Comparison of ENCODE assay signal across 8 mouse cellular contexts in the genomic region with DNA sequence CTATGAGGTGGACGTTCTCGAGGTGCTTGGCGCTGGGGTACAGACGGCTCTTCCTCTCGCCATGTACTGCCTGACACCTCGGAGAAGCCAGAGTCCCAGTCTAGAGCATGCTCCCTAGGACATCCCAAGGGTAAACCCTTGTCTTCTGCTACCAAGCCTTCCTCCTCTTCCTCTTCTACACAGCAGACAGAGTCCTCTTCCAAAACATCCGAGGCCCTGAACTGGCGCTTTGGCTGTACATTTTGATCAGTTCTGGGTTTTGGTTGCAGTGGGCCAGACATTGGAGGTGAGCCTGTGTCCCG. TPM values are rescaled to one million over a fixed set of nuclear protein-coding genes. Genes with fewer than 3 reads are reported as not detected.
DNase-seq lines count a peak whose midpoint lies in the region; ATAC-seq and TF ChIP-seq lines count a peak whose summit lies in the region.

No protein-coding gene starts in this region.

- 32% methylated on average over 9 of the region's 9 CpGs for WGBS in lung, postnatal 0 days
- 75% methylated on average over 9 of the region's 9 CpGs for WGBS in forebrain, embryonic 14.5 days
- WGBS in limb, embryonic 15.5 days, result 17% methylated on average over 9 of the region's 9 CpGs
- WGBS in stomach, embryonic 16.5 days, result 37% methylated on average over 9 of the region's 9 CpGs

- no peak for ATAC-seq in lung, postnatal 0 days
- no peak for ATAC-seq in forebrain, embryonic 14.5 days
- ATAC-seq in limb, embryonic 15.5 days (ENCODE audit: insufficient number of reproducible peaks, low FRiP score, low TSS enrichment, low read depth), result no peak
- no peak for ATAC-seq in stomach, embryonic 16.5 days (ENCODE audit: insufficient read depth, low FRiP score)

- no peaks in the 10 kb centered on the region for H3K9me3 ChIP-seq in lung, postnatal 0 days (ENCODE audit: low read length)
- no peaks in the 10 kb centered on the region for H3K9me3 ChIP-seq in forebrain, embryonic 14.5 days (replicated peaks; ENCODE audit: control insufficient read depth, low read length)
- no peaks in the 10 kb centered on the region for H3K9me3 ChIP-seq in limb, embryonic 15.5 days
- H3K9me3 ChIP-seq in stomach, embryonic 16.5 days (replicated peaks; ENCODE audit: control insufficient read depth, low read length), result no peaks in the 10 kb centered on the region

- H3K4me1 ChIP-seq in lung, postnatal 0 days (ENCODE audit: insufficient read depth, low read depth, low read length), result peaks cover 11% of the 10 kb centered on the region; the same call in 1 of the 2 replicates
- peaks cover 6% of the 10 kb centered on the region for H3K4me1 ChIP-seq in forebrain, embryonic 14.5 days (ENCODE audit: control insufficient read depth, insufficient read depth, low read length)
- peaks cover 68% of the 10 kb centered on the region for H3K4me1 ChIP-seq in limb, embryonic 15.5 days
- peaks cover 45% of the 10 kb centered on the region for H3K4me1 ChIP-seq in stomach, embryonic 16.5 days (ENCODE audit: control insufficient read depth, insufficient read depth, low read length)

- TF ChIP-seq EP300 in lung, postnatal 0 days (IDR thresholded peaks at IDR 0.05), result no peak

- H3K9ac ChIP-seq in lung, postnatal 0 days (replicated peaks; ENCODE audit: low read depth), result peak overlapping the region; percentile 44
- H3K9ac ChIP-seq in forebrain, embryonic 14.5 days (ENCODE audit: low read length), result peak overlapping the region; percentile 56
- peak overlapping the region; percentile 66 for H3K9ac ChIP-seq in limb, embryonic 15.5 days
- peak overlapping the region; percentile 81 for H3K9ac ChIP-seq in stomach, embryonic 16.5 days (ENCODE audit: low read length)

- DNase-seq in lung, postnatal 0 days (ENCODE audit: low spot score), result no peak
- DNase-seq in lung, adult 18-20 months, result no peak
- no peak for DNase-seq in forebrain, embryonic 14.5 days (ENCODE audit: low spot score)
- no peak for DNase-seq in gastrocnemius, postnatal 4 days (ENCODE audit: low spot score in 2 of 2)
- DNase-seq in urinary bladder, postnatal 36 days (ENCODE audit: low spot score in 2 of 2), result no peak
- no peak for DNase-seq in cerebellum, adult 8-10 months

- H3K4me3 ChIP-seq in lung, postnatal 0 days (ENCODE audit: low read depth, low read length), result peak overlapping the region; percentile 59
- H3K4me3 ChIP-seq in forebrain, embryonic 14.5 days (ENCODE audit: low read depth, low read length), result peak overlapping the region; percentile 49
- H3K4me3 ChIP-seq in limb, embryonic 15.5 days, result peak overlapping the region; percentile 70
- H3K4me3 ChIP-seq in stomach, embryonic 16.5 days (replicated peaks; ENCODE audit: low read length), result peak overlapping the region; percentile 65

- 0 out of 2 replicates have a peak, but pooled peaks cover 6% of the 10 kb centered on the region for H3K36me3 ChIP-seq in lung, postnatal 0 days (ENCODE audit: insufficient read depth, low read length)
- H3K36me3 ChIP-seq in forebrain, embryonic 14.5 days (ENCODE audit: control insufficient read depth, insufficient read depth, low read length), result no peaks in the 10 kb centered on the region
- H3K36me3 ChIP-seq in limb, embryonic 15.5 days, result 0 out of 2 replicates have a peak, but pooled peaks cover 2% of the 10 kb centered on the region
- no peaks in the 10 kb centered on the region for H3K36me3 ChIP-seq in stomach, embryonic 16.5 days (ENCODE audit: control insufficient read depth, insufficient read depth, low read length)

- no peak for TF ChIP-seq CTCF in lung, postnatal 0 days (IDR thresholded peaks at IDR 0.05)

- H3K27ac ChIP-seq in lung, postnatal 0 days (ENCODE audit: low read length), result peak overlapping the region; percentile 92
- H3K27ac ChIP-seq in forebrain, embryonic 14.5 days (ENCODE audit: low read depth, low read length), result no peak overlapping the region
- H3K27ac ChIP-seq in limb, embryonic 15.5 days, result peak overlapping the region; percentile 99
- peak overlapping the region; percentile 100 for H3K27ac ChIP-seq in stomach, embryonic 16.5 days (ENCODE audit: low read length)

- peak overlapping the region; percentile 70 for H3K4me2 ChIP-seq in lung, postnatal 0 days (replicated peaks; ENCODE audit: low read depth, low read length)
- peak overlapping the region; percentile 84 for H3K4me2 ChIP-seq in forebrain, embryonic 14.5 days (ENCODE audit: low read length)
- H3K4me2 ChIP-seq in limb, embryonic 15.5 days, result peak overlapping the region; percentile 81
- H3K4me2 ChIP-seq in stomach, embryonic 16.5 days (ENCODE audit: low read depth, low read length), result peak overlapping the region; percentile 81

- no peaks in the 10 kb centered on the region for H3K27me3 ChIP-seq in lung, postnatal 0 days (replicated peaks; ENCODE audit: insufficient read depth, low read length)
- H3K27me3 ChIP-seq in forebrain, embryonic 14.5 days (replicated peaks; ENCODE audit: control insufficient read depth, insufficient read depth, low read length), result no peaks in the 10 kb centered on the region
- H3K27me3 ChIP-seq in limb, embryonic 15.5 days, result no peaks in the 10 kb centered on the region
- H3K27me3 ChIP-seq in stomach, embryonic 16.5 days (ENCODE audit: control insufficient read depth, insufficient read depth, low read length), result no peaks in the 10 kb centered on the region

RNA-seq across cellular contexts. Expression of a gene that starts 1.0 kb away (rescaled TPM):
- 65.0 and 68.5 TPM in 2 replicates for polyA plus RNA-seq in lung, postnatal 0 days (2015; fragmentation: Nextera tagmentation; extraction: Ambion mirVana)
- 14.2 and 16.2 TPM in 2 replicates for polyA plus RNA-seq in forebrain, embryonic 14.5 days (2014; fragmentation: Nextera tagmentation; extraction: Ambion mirVana)
- 97.7 and 99.9 TPM in 2 replicates for polyA plus RNA-seq in limb, embryonic 15.5 days (2015; fragmentation: Nextera tagmentation; extraction: Ambion mirVana)
- polyA plus RNA-seq in stomach, embryonic 16.5 days (2015; fragmentation: Nextera tagmentation; extraction: Ambion mirVana), result 42.6 and 42.7 TPM in 2 replicates
- total RNA-seq in gastrocnemius, postnatal 4 days (2021), result 10 to 100 TPM; 18.8 to 22.1 TPM

RNA-seq across cellular contexts. Expression of a gene that starts 1.8 kb away (rescaled TPM):
- 1.8 and 3.6 TPM in 2 replicates for polyA plus RNA-seq in lung, postnatal 0 days (2015; fragmentation: Nextera tagmentation; extraction: Ambion mirVana)
- 0.56 and 0.83 TPM in 2 replicates for polyA plus RNA-seq in forebrain, embryonic 14.5 days (2014; fragmentation: Nextera tagmentation; extraction: Ambion mirVana)
- 6.9 and 7.4 TPM in 2 replicates for polyA plus RNA-seq in limb, embryonic 15.5 days (2015; fragmentation: Nextera tagmentation; extraction: Ambion mirVana)
- 5.9 and 7.5 TPM in 2 replicates for polyA plus RNA-seq in stomach, embryonic 16.5 days (2015; fragmentation: Nextera tagmentation; extraction: Ambion mirVana)
- total RNA-seq in gastrocnemius, postnatal 4 days (2021), result under 1 TPM; 0.76 to 0.91 TPM

RNA-seq across cellular contexts. Expression of a gene that starts 7.6 kb away (rescaled TPM):
- 7.8 and 8.9 TPM in 2 replicates for polyA plus RNA-seq in lung, postnatal 0 days (2015; fragmentation: Nextera tagmentation; extraction: Ambion mirVana)
- 1.2 and 1.5 TPM in 2 replicates for polyA plus RNA-seq in forebrain, embryonic 14.5 days (2014; fragmentation: Nextera tagmentation; extraction: Ambion mirVana)
- polyA plus RNA-seq in limb, embryonic 15.5 days (2015; fragmentation: Nextera tagmentation; extraction: Ambion mirVana), result 10.7 and 11.9 TPM in 2 replicates
- polyA plus RNA-seq in stomach, embryonic 16.5 days (2015; fragmentation: Nextera tagmentation; extraction: Ambion mirVana), result 12.2 and 12.7 TPM in 2 replicates
- total RNA-seq in gastrocnemius, postnatal 4 days (2021), result 1 to 10 TPM; 1.4 to 1.7 TPM

RNA-seq across cellular contexts. Expression of a gene that starts 9.4 kb away (rescaled TPM):
- 33.2 and 33.3 TPM in 2 replicates for polyA plus RNA-seq in lung, postnatal 0 days (2015; fragmentation: Nextera tagmentation; extraction: Ambion mirVana)
- polyA plus RNA-seq in forebrain, embryonic 14.5 days (2014; fragmentation: Nextera tagmentation; extraction: Ambion mirVana), result 3.1 and 4.7 TPM in 2 replicates
- 22.7 and 24.9 TPM in 2 replicates for polyA plus RNA-seq in limb, embryonic 15.5 days (2015; fragmentation: Nextera tagmentation; extraction: Ambion mirVana)
- 34.8 and 40.0 TPM in 2 replicates for polyA plus RNA-seq in stomach, embryonic 16.5 days (2015; fragmentation: Nextera tagmentation; extraction: Ambion mirVana)
- total RNA-seq in gastrocnemius, postnatal 4 days (2021), result 10 to 100 TPM in 1 of 2 experiments, 1 to 10 TPM in 1; 7.8 to 12.7 TPM

RNA-seq across cellular contexts. Expression of a gene that starts 11.4 kb away (rescaled TPM):
- 0.17 and 0.44 TPM in 2 replicates for polyA plus RNA-seq in lung, postnatal 0 days (2015; fragmentation: Nextera tagmentation; extraction: Ambion mirVana)
- polyA plus RNA-seq in forebrain, embryonic 14.5 days (2014; fragmentation: Nextera tagmentation; extraction: Ambion mirVana), result 0.53 TPM in 1 of 2 replicates, not detected in the other
- 0.10 and 0.51 TPM in 2 replicates for polyA plus RNA-seq in limb, embryonic 15.5 days (2015; fragmentation: Nextera tagmentation; extraction: Ambion mirVana)
- polyA plus RNA-seq in stomach, embryonic 16.5 days (2015; fragmentation: Nextera tagmentation; extraction: Ambion mirVana), result 0.52 and 0.67 TPM in 2 replicates
- under 1 TPM; 0.32 to 0.86 TPM for total RNA-seq in gastrocnemius, postnatal 4 days (2021)
